Mouse (Mus musculus) hindbrain, embryonic 15.5 days (tissue): Measurements from ENCODE around the gene Parp6. TPM values are rescaled to one million over a fixed set of nuclear protein-coding genes. Genes with fewer than 3 reads are reported as not detected.

Experiments
- ATAC-seq: fragments of 200-750 bp; cut with Nextera tagmentation; 2 replicates; pipeline ENCODE4 v1.8.0; 2017; ENCODE audit warnings: low read depth, moderate number of reproducible peaks, moderate TSS enrichment; ENCODE audit not compliant: low FRiP score
- H3K27ac ChIP-seq: fragments of 300-500 bp; sonication (generic); replicated peaks from 2 replicates; pipeline ENCODE4 v1.5.1; 2015; ENCODE audit warnings: mild to moderate bottlenecking, inconsistent platforms
- H3K27me3 ChIP-seq: fragments of 300-500 bp; sonication (generic); 2 replicates; pipeline ENCODE4 v1.6.1; 2015; ENCODE audit warnings: control low read depth, inconsistent platforms
- H3K36me3 ChIP-seq: fragments of 300-500 bp; sonication (generic); 2 replicates; pipeline ENCODE4 v1.6.1; 2015; ENCODE audit warnings: control low read depth, inconsistent platforms
- H3K4me1 ChIP-seq: fragments of 300-500 bp; sonication (generic); replicated peaks from 2 replicates; pipeline ENCODE4 v1.6.1; 2015; ENCODE audit warnings: control low read depth, inconsistent platforms
- H3K4me2 ChIP-seq: fragments of 300-500 bp; sonication (generic); 2 replicates; pipeline ENCODE4 v1.6.1; 2015; ENCODE audit warnings: moderate library complexity, mild to moderate bottlenecking, inconsistent platforms
- H3K4me3 ChIP-seq: fragments of 300-500 bp; sonication (generic); 2 replicates; pipeline ENCODE4 v1.5.1; 2015; ENCODE audit warnings: mild to moderate bottlenecking, inconsistent platforms
- H3K9ac ChIP-seq: fragments of 300-500 bp; sonication (generic); 2 replicates; pipeline ENCODE4 v1.6.1; 2015; ENCODE audit warnings: inconsistent platforms
- H3K9me3 ChIP-seq: fragments of 300-500 bp; sonication (generic); 2 replicates; pipeline ENCODE4 v1.6.1; 2016; ENCODE audit warnings: control low read depth, inconsistent platforms
- WGBS: fragments of 180-500 bp; shearing (Covaris S2); methylation state at CpG from one replicate; pipeline ENCODE4 v1.1.7; 2015; 5-methylcytosine and 5-hydroxymethylcytosine counted together
- polyA plus RNA-seq: library from polyadenylated mRNA; unstranded; fragments of >200 nt; fragmentation: Nextera tagmentation; extraction: Ambion mirVana; gene quantifications from 2 replicates; pipeline ENCODE4 v1.2.1, GENCODE M21; 2015

Gene Parp6
- polyA plus RNA-seq, 1 experiment from 2014 or later, result 210 TPM

DNA sequence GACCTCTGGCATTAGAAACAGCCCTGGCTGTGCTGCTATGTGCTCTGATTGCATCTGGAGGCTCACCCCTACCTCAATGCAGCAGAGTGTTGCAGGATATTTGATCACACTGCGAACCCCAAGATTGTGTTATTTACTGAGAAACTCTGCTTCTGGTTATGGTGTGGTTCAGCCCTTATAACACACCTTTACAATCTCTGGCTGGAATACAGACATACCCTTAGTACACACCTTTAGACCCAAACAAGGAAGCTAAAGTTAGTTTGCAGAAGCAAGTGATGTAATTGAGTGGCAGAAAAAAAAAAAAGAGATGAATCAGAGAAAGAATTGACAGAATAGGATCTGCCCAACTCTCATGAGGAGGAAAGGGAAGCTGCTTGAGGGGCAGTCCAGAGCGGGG lies 6.1 kb upstream of the Parp6 start:
- no peaks in the 10 kb centered on the region for H3K4me1 ChIP-seq
- H3K9me3 ChIP-seq, result no peaks in the 10 kb centered on the region
- H3K36me3 ChIP-seq, result no peaks in the 10 kb centered on the region; the same call in 1 of the 2 replicates
- ATAC-seq, result no peak
- H3K27me3 ChIP-seq, result no peaks in the 10 kb centered on the region
- no peak overlapping the region for H3K4me3 ChIP-seq
- no peak overlapping the region for H3K9ac ChIP-seq
- no peak overlapping the region for H3K27ac ChIP-seq
- H3K4me2 ChIP-seq, result no peak overlapping the region
- WGBS, result 89% methylated on average over 2 of the region's 2 CpGs

DNA sequence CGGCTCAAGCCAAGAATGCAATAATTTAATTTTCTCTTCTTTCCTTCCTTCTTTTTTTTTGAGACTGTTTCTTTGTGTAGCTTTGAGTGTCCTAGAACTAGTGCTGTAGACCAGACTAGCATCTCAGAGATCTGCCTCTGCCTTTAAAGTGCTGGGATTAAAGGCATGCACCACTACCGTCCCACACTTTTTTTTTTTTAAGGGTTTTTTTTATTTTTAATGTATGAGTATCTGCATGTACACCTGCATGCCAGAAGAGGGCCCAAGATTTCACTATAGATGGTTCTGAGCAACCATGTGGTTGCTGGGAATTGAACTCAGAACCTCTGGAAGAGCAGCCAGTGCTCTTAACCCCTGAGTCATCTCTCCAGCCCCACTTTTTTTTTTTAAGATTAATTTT lies 1.3 kb upstream of the Parp6 start:
- no peak for ATAC-seq
- WGBS, result 85% methylated on average over 2 of the region's 2 CpGs

DNA sequence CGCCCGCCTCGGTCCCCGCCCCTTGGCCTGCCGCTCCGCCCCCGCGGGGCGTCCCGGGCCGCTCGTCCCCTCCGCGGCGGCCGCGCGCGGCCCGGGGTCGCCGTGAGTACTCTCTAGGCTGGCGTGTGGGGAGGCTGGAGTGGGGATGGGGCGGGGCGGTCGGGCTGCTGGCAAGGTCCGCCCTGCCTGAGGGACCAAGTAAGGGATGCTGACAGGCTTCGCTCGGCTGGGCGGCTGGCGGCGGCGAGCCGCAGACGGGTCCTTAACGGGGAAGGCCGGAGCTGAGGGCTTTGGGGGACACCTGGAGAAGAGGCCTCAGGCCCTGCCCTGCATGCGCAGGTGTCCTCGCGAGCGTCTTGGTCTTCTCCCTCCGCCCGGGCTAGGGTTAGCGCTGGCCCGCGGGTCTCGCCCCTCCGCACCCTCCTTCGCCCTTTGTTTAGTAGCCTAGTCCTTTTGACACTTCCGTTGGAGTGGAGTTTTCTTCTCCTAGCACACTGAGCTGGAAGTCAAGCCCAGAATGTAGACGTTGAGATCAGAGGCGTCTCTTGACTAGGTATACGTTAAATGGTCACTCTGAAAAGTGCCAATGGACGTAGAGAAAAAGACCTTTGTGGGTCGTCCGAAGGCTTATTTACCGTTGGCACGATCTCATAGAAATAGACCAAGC lies 356 bp downstream of the Parp6 start:
- peaks cover 29% of the 10 kb centered on the region for H3K4me1 ChIP-seq
- no peaks in the 10 kb centered on the region for H3K9me3 ChIP-seq
- H3K4me2 ChIP-seq, result peak overlapping the region; percentile 54
- H3K4me3 ChIP-seq, result peak overlapping the region; percentile 100
- H3K27ac ChIP-seq, result peak overlapping the region; percentile 91
- no peaks in the 10 kb centered on the region for H3K27me3 ChIP-seq
- H3K36me3 ChIP-seq, result peaks cover 4% of the 10 kb centered on the region; the same call in 1 of the 2 replicates
- peak overlapping the region; percentile 98 for H3K9ac ChIP-seq
- under 1% methylated on average over 53 of the region's 58 CpGs for WGBS
- ATAC-seq, result no peak

More for the DNA sequence above, 1.3 kb upstream of the Parp6 start:
- H3K9ac ChIP-seq, result no peak overlapping the region
- H3K4me3 ChIP-seq, result no peak overlapping the region
- H3K36me3 ChIP-seq, result no peaks in the 10 kb centered on the region
- H3K27me3 ChIP-seq, result no peaks in the 10 kb centered on the region
- no peak overlapping the region for H3K4me2 ChIP-seq
- no peaks in the 10 kb centered on the region for H3K9me3 ChIP-seq
- no peak overlapping the region for H3K27ac ChIP-seq
- H3K4me1 ChIP-seq, result peaks cover 29% of the 10 kb centered on the region

DNA sequence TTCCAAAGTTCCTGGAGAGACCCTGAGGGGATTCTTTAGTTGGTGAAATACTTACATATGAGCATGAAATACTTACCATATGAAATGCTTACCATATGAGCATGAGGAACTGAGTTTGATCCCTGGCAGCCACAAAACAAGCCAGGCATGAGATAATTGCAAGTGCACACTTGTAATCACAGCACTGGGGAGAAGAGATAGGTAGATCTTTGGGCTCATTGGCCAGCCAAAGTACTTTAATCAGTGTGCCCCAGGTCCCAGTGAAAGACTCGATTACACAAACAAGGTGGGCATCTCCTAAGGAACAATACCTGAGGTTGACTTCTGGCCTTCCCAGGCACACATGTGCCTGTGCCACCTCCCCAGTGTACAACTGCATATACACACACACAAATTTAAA lies 21.3 kb downstream of the Parp6 start:
- ATAC-seq, result no peak
- Histone ChIP-seq H3K4me1 (no peaks in the 10 kb centered on the region), H3K36me3 (peaks cover 83% of the 10 kb centered on the region), H3K27ac (no peak overlapping the region), H3K4me3 (no peak overlapping the region), H3K27me3 (no peaks in the 10 kb centered on the region), H3K9me3 (no peaks in the 10 kb centered on the region), H3K4me2 (no peak overlapping the region), H3K9ac (no peak overlapping the region)
- whole genome bisulfite sequencing, result 91% methylated on average over 1 of the region's 1 CpGs

DNA sequence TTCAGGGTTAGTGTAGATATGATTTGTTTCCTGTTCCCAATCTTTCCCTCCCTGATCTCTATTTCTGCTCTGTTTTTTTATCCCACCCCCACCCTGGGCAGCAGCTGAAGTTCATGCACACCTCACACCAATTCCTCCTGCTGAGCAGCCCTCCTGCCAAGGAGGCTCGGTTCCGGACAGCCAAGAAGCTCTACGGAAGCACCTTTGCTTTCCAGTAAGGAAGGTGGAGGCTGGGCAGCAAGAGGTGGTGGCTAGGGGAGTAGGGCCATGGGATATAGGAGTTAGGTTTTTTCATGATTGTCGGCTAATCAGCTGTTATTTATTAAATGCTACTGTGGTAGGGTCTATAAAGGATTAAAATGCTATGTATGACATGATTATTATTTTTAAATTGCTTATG lies 22.9 kb downstream of the Parp6 start:
- peaks cover 74% of the 10 kb centered on the region for H3K36me3 ChIP-seq
- ATAC-seq, result no peak
- 88% methylated on average over 4 of the region's 4 CpGs for WGBS
- H3K4me1 ChIP-seq, result no peaks in the 10 kb centered on the region
- H3K27me3 ChIP-seq, result no peaks in the 10 kb centered on the region
- no peak overlapping the region for H3K27ac ChIP-seq
- no peaks in the 10 kb centered on the region for H3K9me3 ChIP-seq
- no peak overlapping the region for H3K4me2 ChIP-seq
- no peak overlapping the region for H3K4me3 ChIP-seq
- H3K9ac ChIP-seq, result no peak overlapping the region

DNA sequence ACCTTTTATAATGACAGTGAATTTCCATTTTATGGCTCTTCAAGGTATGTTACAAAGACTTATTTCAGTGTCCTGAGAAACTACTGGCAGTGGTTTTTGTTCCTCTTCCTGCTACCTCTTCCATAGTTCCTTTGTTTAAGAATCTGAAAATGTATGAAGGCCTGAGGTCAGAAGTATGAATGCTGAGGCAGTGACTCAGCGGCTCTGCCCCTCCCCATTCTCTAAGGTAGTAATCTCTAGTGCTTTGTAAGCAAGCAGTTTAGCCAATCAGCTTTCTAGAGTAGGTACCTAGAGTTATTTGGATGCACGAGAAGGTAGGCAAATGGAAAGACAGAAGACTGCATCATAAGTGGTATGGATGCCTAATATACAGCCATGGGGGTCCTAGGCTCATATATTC lies 24.2 kb downstream of the Parp6 start:
- H3K36me3 ChIP-seq, result peaks cover 71% of the 10 kb centered on the region
- H3K27ac ChIP-seq, result no peak overlapping the region
- H3K4me3 ChIP-seq, result no peak overlapping the region
- no peak overlapping the region for H3K9ac ChIP-seq
- WGBS, result 91% methylated on average over 2 of the region's 2 CpGs
- H3K4me2 ChIP-seq, result no peak overlapping the region
- H3K4me1 ChIP-seq, result no peaks in the 10 kb centered on the region
- no peaks in the 10 kb centered on the region for H3K27me3 ChIP-seq
- no peak for ATAC-seq
- no peaks in the 10 kb centered on the region for H3K9me3 ChIP-seq

DNA sequence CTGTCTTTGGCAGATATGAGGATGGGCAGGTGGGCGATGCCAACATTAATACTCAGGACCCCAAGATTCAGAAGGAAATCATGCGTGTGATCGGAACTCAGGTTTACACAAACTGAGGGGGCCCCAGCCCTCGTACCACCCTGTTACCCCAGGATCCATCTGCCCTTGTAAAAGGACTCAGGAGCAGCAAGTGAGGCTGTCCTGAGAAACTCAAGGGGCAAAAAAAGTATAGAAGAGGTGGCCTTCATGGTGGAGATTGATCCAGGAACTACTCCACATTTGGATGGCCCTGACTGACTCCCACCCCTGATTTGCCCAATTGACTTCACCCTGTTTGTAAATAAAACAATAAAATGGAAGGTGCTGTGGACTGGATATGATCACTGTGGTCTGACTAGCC lies 32.8 kb downstream of the Parp6 start:
- Histone ChIP-seq H3K4me1 (no peaks in the 10 kb centered on the region), H3K36me3 (peaks cover 54% of the 10 kb centered on the region)
- WGBS, result 98% methylated on average over 4 of the region's 4 CpGs

DNA sequence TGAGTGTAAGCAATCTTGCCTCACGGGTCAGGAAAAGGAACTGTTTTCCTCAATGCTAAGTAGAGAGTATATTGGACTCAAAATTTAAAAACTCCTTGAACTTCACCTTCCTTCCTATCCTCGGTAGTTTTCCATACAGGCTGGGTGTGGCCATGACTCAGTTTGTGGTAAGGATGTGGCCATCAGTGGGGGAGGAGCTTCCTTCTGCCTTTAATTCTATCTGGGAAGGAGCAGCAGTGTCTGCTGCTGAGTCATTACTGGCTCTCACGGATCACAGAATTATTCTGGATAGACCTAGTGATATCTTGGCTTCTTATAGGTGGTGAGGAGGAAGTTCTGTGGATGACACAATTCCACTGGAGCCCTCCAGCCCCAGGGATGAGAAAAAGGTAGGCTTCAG lies 36.3 kb downstream of the Parp6 start:
- WGBS, result 34% methylated on average over 3 of the region's 3 CpGs
- H3K4me3 ChIP-seq, result no peak overlapping the region

More for the DNA sequence above, 32.8 kb downstream of the Parp6 start:
- no peak overlapping the region for H3K4me2 ChIP-seq
- no peak overlapping the region for H3K9ac ChIP-seq
- no peak for ATAC-seq
- no peak overlapping the region for H3K4me3 ChIP-seq
- no peak overlapping the region for H3K27ac ChIP-seq
- H3K9me3 ChIP-seq, result no peaks in the 10 kb centered on the region
- H3K27me3 ChIP-seq, result no peaks in the 10 kb centered on the region

DNA sequence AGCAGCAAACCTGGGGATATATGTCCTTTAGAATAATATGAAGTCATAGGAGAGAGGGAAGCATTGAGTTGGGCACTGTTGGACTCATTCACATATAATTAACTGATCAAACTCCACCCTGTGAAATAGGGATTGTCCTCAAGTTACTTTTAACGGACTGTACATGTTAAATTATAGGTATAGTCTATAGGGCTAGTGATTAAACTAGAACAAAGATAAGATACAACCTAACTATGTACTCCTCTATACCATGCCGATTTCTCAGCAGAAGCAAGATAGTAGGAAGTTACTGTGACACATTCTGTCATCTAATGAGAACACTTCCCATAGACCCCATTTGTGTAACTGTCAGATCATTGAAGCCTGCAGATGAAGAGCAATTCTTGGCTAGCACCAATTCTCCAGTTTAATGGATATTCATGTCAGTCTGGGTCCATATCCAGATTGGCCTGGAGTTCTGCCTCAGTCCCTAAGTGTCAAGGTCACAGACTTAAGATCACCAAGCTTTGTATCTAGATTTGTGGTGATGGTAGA lies 37.4 kb downstream of the Parp6 start:
- Histone ChIP-seq H3K27ac (no peak overlapping the region), H3K9me3 (no peaks in the 10 kb centered on the region), H3K9ac (no peak overlapping the region), H3K36me3 (peaks cover 21% of the 10 kb centered on the region), H3K4me2 (no peak overlapping the region), H3K27me3 (no peaks in the 10 kb centered on the region), H3K4me3 (no peak overlapping the region), H3K4me1 (peaks cover 23% of the 10 kb centered on the region)
- WGBS, result 89% methylated on average over 2 of the region's 2 CpGs
- ATAC-seq, result no peak

More for the DNA sequence above, 36.3 kb downstream of the Parp6 start:
- Histone ChIP-seq H3K36me3 (peaks cover 32% of the 10 kb centered on the region), H3K9me3 (no peaks in the 10 kb centered on the region), H3K27me3 (no peaks in the 10 kb centered on the region), H3K4me1 (peaks cover 12% of the 10 kb centered on the region), H3K4me2 (no peak overlapping the region), H3K9ac (no peak overlapping the region), H3K27ac (no peak overlapping the region)
- ATAC-seq, result no peak

DNA sequence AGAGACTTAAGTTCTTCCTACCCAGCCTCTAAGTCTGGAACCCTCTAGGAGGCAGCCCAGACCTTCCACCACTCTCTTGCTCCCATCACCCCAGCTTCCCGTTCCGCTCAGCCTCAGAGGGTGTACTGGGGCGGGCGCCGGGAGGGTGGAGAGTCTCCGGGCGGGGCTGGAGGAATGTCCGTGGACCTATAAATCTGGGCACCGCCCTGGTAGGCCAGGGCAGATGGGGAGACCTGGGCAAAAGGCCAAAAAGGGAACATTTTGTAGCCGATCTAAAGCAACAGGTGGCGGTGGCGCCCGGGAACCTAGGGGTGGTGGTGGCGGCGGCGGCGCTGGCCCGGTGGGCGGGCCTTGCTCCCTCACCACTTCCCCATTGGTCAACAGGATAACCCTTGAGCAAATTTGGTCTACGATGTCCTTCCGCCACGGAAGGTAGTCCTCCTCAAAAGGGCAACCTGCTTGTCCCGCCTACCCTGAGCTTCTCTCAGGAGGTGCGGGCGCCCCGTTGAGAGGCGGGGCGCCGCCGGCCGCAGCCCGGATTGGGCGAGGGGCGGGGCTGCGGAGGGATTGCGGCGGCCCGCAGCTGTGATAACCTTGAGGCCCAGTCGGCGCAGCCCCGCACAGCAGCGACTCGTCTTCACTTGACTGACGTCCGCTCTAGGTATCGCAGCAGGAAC lies 39.0 kb downstream of the Parp6 start, which contains the start of gene Pkm:
Gene Pkm (plus strand): TSS at position 411 of the 677 bp plus-strand sequence.
- Histone ChIP-seq H3K9ac (peak within 1 kb of the TSS; percentile 80), H3K27ac (peak within 1 kb of the TSS; percentile 94), H3K4me1 (peaks cover 39% of the 10 kb centered on the region), H3K4me2 (peak within 1 kb of the TSS; percentile 73), H3K36me3 (peaks cover 8% of the 10 kb centered on the region), H3K9me3 (no peaks in the 10 kb centered on the region), H3K4me3 (peak within 1 kb of the TSS; percentile 60), H3K27me3 (no peaks in the 10 kb centered on the region)
- under 1% methylated on average over 45 of the region's 46 CpGs for whole genome bisulfite sequencing
- ATAC-seq, result peak; percentile 91

DNA sequence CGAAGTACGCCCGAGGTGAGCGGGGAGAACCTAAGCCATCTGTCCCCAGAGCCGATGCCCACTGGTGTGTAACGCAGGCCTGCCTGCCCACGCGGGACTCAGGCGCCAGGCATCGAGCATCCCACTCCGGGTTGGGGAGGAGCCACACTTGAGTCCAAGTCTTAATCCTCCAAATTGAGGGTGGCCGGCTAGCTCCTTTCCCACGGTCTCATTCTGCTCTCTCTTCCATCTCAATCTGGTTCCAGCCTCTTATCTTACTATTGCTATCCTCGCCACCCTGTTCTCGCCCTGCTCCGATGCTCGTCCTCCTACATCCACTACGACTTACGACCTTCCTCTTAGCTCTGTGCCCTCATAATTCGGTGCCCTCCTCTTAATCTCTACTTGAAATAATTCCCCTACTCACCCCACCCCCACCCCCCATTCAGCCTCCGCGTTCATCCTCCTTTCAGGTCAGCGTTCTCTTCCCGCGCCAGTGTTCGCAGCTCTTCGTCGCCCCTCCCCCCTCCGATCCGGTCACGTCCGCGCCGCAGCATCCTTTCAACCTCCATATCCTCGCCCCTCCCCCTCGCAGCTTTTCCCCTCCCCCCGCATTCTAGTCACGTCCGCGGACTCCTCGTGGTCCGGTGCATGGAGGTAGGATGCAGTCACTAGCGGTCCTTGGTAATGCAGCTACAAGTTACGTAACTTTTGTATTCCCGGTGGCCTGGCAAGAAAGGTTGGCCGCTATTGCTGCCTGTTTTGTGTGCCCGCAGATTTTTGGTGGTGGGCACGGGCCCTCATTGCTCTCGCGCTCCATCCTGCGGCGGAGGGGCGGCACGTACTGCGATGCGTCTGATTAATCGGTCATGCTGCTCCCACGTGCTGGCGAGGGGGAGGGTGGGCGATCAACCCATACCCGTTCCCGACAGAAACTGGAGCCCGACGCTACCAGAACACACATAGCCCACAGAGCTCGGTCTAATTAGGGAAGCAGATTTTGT lies 39.8 kb downstream of the Parp6 start:
- Histone ChIP-seq H3K9ac (peak overlapping the region; percentile 80), H3K4me3 (peak overlapping the region; percentile 60), H3K4me2 (peak overlapping the region; percentile 73), H3K9me3 (no peaks in the 10 kb centered on the region), H3K4me1 (peaks cover 47% of the 10 kb centered on the region), H3K36me3 (peaks cover 2% of the 10 kb centered on the region), H3K27me3 (no peaks in the 10 kb centered on the region), H3K27ac (peak overlapping the region; percentile 94)
- under 1% methylated on average over 63 of the region's 65 CpGs for WGBS
- peak; percentile 72 for ATAC-seq
